Comparison of ENCODE assay signal across 23 mouse cellular contexts in the genomic region with DNA sequence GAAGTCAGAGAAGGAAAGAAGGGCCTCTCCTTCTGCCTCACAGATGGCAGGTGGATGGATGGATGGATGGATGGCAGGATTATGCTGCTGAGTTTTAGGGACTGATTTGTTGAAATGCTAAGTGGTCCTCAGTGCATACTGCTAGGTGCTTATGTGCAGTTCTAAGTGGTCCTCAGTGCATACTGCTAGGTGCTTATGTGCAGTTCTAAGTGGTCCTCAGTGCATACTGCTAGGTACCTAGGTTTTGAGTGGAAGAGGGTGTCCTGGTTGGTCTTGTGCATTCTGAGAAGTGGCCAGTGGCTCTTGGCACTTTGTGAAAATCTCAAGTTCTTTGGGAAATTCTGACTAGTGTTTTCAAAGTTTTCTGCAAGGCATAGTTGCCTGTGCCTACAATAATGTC.
"Had no signal": no experiment of that assay in that cellular context is flagged by ENCODE, and none has a peak within 500 bp of the region (broad histone marks: within the 10 kb centered on the region; RNA-seq: fewer than 3 reads in every experiment).

No protein-coding gene starts in this region.

- ATAC-seq: forebrain, embryonic 16.5 days; hindbrain, postnatal 0 days; intestine, embryonic 16.5 days had no signal

- H3K4me3 ChIP-seq: gastrocnemius, adult 2 months; heart, embryonic 10.5 days; heart, embryonic 12.5 days; hindbrain, embryonic 13.5 days; hindbrain, embryonic 15.5 days; kidney, embryonic 15.5 days; layer of hippocampus, adult 2 months; left cerebral cortex, adult 2 months; limb, embryonic 13.5 days had no signal

- H3K9me3 ChIP-seq: heart, embryonic 10.5 days; heart, embryonic 12.5 days; hindbrain, embryonic 13.5 days; hindbrain, embryonic 15.5 days; kidney, embryonic 15.5 days; limb, embryonic 13.5 days had no signal

- H3K9ac ChIP-seq: heart, embryonic 12.5 days; hindbrain, embryonic 13.5 days; hindbrain, embryonic 15.5 days; kidney, embryonic 15.5 days; limb, embryonic 13.5 days had no signal

- H3K36me3 ChIP-seq: hindbrain, embryonic 15.5 days had no signal

- H3K4me2 ChIP-seq: heart, embryonic 12.5 days; hindbrain, embryonic 13.5 days; hindbrain, embryonic 15.5 days; kidney, embryonic 15.5 days; limb, embryonic 13.5 days had no signal

- H3K27me3 ChIP-seq: heart, embryonic 12.5 days; hindbrain, embryonic 13.5 days; hindbrain, embryonic 15.5 days; kidney, embryonic 15.5 days; limb, embryonic 13.5 days had no signal

- DNase-seq: gastrocnemius, adult 2 months; gastrocnemius, postnatal 10 days; gastrocnemius, postnatal 25 days; heart, adult 18-20 months; heart, postnatal 10 days; kidney, adult 11 months; kidney, adult 2 months; kidney, adult 9 months; kidney, postnatal 14 days; kidney, postnatal 36 days; left cerebral cortex, postnatal 4 days had no signal

- H3K4me1 ChIP-seq: hindbrain, embryonic 15.5 days; kidney, embryonic 15.5 days; limb, embryonic 13.5 days had no signal

- H3K27ac ChIP-seq: gastrocnemius, adult 2 months; heart, embryonic 10.5 days; hindbrain, embryonic 13.5 days; hindbrain, embryonic 15.5 days; hindbrain, postnatal 0 days; kidney, embryonic 15.5 days; kidney, postnatal 0 days; layer of hippocampus, adult 2 months; left cerebral cortex, adult 2 months; limb, embryonic 13.5 days had no signal
